Mouse (Mus musculus): ENCODE results near the gene Il4ra. TPM values are rescaled to one million over a fixed set of nuclear protein-coding genes. Genes with fewer than 3 reads are reported as not detected.

Gene Il4ra
- polyA plus RNA-seq, 1 experiment from 2014 or later, result 2.4 TPM

DNA sequence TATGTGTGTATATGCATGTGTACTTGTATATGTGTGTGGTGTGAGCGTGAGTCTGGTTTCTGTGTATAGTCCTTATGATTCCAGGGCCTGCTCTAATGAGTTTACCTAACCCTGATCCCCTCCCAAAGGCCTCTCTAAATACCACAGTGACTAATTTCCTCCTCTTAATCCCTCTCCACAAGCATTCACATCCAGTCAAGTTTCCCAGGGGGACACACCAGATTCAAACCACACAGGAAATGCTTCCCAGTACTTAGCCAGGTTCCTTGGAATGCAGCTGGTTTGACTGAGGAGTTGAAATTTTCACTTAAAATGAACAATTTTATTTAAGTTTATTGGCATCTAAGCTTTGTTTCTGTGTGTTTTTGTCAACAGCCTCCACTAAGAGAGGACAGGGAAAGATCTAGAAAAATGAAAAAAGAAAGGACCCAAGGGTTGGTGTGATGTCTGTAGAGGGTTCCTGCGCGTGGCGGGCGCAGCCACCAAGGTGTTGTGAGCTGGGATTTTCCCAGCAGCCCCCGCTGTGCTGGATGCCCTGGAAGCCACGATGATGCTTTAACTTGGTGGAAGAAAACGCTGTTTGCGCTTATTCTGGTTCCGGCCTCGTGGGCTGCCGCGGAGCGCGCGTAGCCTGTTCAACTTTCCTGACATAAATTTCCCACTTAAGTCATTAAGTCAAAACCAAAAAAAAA, 28.9 kb downstream of the Il4ra start:
- Histone ChIP-seq H3K9me3 (ENCODE audit: control insufficient read depth, low read length) (no peaks in the 10 kb centered on the region), H3K36me3 (ENCODE audit: control insufficient read depth, insufficient read depth, low read length) (no peaks in the 10 kb centered on the region), H3K9ac (replicated peaks; ENCODE audit: low read depth, low read length) (peak overlapping the region; percentile 47), H3K27ac (ENCODE audit: low read depth, low read length) (no peak overlapping the region), H3K27me3 (ENCODE audit: control insufficient read depth, insufficient read depth, low read length) (no peaks in the 10 kb centered on the region), H3K4me1 (ENCODE audit: control insufficient read depth, insufficient read depth, low read length) (peaks cover 11% of the 10 kb centered on the region; the same call in 1 of the 2 replicates), H3K4me2 (ENCODE audit: low read depth, low read length) (peak overlapping the region; percentile 96), H3K4me3 (ENCODE audit: low read depth, low read length) (peak overlapping the region; percentile 37)
- 7% methylated on average over 16 of the region's 16 CpGs for WGBS
- ATAC-seq (ENCODE audit: low read depth), result 0 out of 2 replicates have a peak, but pooled peaks have one; percentile 20

DNA sequence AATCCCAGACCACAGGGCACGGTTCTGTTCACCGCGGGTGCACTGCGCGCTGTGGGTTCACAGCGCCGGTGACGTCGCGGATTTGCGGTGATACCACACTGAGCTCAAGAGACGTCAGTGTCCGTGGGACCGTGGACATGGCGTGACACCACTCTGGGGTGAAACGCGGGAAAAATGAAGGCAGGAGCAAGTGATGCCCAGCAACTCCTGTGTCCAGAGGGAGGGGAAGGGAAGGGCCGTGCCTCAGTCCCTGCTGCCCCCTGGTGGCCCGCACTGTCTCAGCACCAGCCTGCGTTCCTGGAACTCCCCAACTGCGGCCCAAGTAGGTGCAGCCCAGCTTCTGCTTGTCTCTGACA, 29.4 kb downstream of the Il4ra start:
- ATAC-seq (ENCODE audit: low read depth), result peak; percentile 91
- Histone ChIP-seq H3K36me3 (ENCODE audit: control insufficient read depth, insufficient read depth, low read length) (no peaks in the 10 kb centered on the region), H3K27me3 (ENCODE audit: control insufficient read depth, insufficient read depth, low read length) (no peaks in the 10 kb centered on the region), H3K4me1 (ENCODE audit: control insufficient read depth, insufficient read depth, low read length) (peaks cover 11% of the 10 kb centered on the region; the same call in 1 of the 2 replicates), H3K4me2 (ENCODE audit: low read depth, low read length) (peak overlapping the region; percentile 96), H3K9ac (replicated peaks; ENCODE audit: low read depth, low read length) (peak overlapping the region; percentile 47), H3K9me3 (ENCODE audit: control insufficient read depth, low read length) (no peaks in the 10 kb centered on the region), H3K27ac (ENCODE audit: low read depth, low read length) (no peak overlapping the region), H3K4me3 (ENCODE audit: low read depth, low read length) (peak overlapping the region; percentile 37)
- WGBS, result 1% methylated on average over 21 of the region's 21 CpGs

DNA sequence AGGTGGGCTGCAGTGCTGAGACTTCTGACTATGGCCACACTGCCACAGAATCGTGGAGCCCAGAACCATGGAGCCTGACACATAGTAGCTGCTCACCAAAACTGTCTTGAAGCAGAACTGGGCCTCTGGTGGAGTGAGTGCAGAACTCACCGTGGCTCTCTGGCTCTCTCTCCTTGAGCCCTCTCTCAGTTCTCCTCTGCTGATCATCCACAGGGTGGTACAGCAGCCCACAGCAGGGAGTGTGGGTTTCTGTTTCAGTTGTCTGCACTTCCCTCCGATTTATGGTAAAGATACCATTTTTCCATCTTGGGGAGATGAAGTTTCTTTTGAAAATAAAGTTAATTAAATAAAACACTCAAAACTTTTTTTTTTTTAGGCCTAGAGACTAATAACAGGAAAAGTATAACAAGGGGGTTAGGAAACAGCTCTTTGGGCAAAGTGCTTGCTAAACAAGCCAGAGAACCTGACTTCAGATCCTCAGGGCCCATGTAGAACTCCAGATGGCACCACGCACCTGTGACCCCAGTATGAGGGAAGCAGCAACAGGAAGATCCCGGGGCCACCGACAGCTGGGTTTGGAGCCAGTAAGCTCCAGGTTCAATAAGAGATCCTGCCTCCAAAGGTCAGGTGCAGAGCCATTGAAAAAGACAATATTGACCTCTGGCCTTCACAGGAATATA, 31.5 kb downstream of the Il4ra start:
- H3K9me3 ChIP-seq (ENCODE audit: control insufficient read depth, low read length), result no peaks in the 10 kb centered on the region
- ATAC-seq (ENCODE audit: low read depth), result no peak
- no peaks in the 10 kb centered on the region for H3K27me3 ChIP-seq (ENCODE audit: control insufficient read depth, insufficient read depth, low read length)
- 77% methylated on average over 6 of the region's 6 CpGs for WGBS
- H3K36me3 ChIP-seq (ENCODE audit: control insufficient read depth, insufficient read depth, low read length), result no peaks in the 10 kb centered on the region
- peaks cover 6% of the 10 kb centered on the region; the same call in 1 of the 2 replicates for H3K4me1 ChIP-seq (ENCODE audit: control insufficient read depth, insufficient read depth, low read length)
- H3K4me2 ChIP-seq (ENCODE audit: low read depth, low read length), result no peak overlapping the region
- H3K4me3 ChIP-seq (ENCODE audit: low read depth, low read length), result no peak overlapping the region
- no peak overlapping the region for H3K9ac ChIP-seq (replicated peaks; ENCODE audit: low read depth, low read length)
- H3K27ac ChIP-seq (ENCODE audit: low read depth, low read length), result no peak overlapping the region

DNA sequence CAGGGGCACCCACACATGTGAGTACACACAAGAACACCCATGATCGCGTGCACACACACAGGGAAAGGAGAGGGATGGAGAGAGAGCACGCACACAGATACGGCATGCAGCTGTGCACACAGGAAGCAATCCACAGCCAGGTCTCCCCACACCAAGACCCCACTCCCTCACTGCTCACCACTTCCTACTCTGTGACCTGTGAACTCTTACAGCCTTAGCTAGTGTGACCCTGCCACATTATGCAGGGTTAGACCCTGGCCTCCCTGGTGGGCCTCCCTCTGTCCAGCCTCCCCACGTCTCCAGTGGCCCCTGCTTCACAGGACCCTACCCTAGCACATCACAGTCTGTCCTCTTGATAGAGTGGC, 32.1 kb downstream of the Il4ra start:
- Histone ChIP-seq H3K36me3 (ENCODE audit: control insufficient read depth, insufficient read depth, low read length) (no peaks in the 10 kb centered on the region), H3K4me1 (ENCODE audit: control insufficient read depth, insufficient read depth, low read length) (peaks cover 6% of the 10 kb centered on the region; the same call in 1 of the 2 replicates), H3K27ac (ENCODE audit: low read depth, low read length) (no peak overlapping the region), H3K4me2 (ENCODE audit: low read depth, low read length) (no peak overlapping the region), H3K9me3 (ENCODE audit: control insufficient read depth, low read length) (no peaks in the 10 kb centered on the region), H3K9ac (replicated peaks; ENCODE audit: low read depth, low read length) (no peak overlapping the region), H3K27me3 (ENCODE audit: control insufficient read depth, insufficient read depth, low read length) (no peaks in the 10 kb centered on the region), H3K4me3 (ENCODE audit: low read depth, low read length) (no peak overlapping the region)
- WGBS, result 80% methylated on average over 5 of the region's 5 CpGs
- no peak for ATAC-seq (ENCODE audit: low read depth)

DNA sequence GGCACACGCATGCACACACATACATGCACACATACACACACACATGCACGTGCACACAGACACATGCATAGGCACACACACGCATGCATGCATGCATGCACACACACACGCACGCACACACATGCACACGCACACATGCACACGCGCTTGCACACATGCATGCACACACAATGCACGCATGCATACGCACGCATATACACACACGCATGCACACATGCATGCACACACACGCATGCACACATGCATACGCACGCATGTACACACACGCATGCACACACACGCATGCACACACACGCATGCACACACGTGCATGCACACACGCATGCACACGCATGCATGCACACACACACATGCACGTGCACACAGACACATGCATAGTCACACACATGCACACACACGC, 34.4 kb downstream of the Il4ra start:
- no peak overlapping the region for H3K27ac ChIP-seq (ENCODE audit: low read depth, low read length)
- 98% methylated on average over 23 of the region's 23 CpGs for WGBS
- no peak overlapping the region for H3K9ac ChIP-seq (replicated peaks; ENCODE audit: low read depth, low read length)
- no peak for ATAC-seq (ENCODE audit: low read depth)
- H3K4me1 ChIP-seq (ENCODE audit: control insufficient read depth, insufficient read depth, low read length), result no peaks in the 10 kb centered on the region; the same call in 1 of the 2 replicates
- no peaks in the 10 kb centered on the region for H3K9me3 ChIP-seq (ENCODE audit: control insufficient read depth, low read length)
- no peaks in the 10 kb centered on the region for H3K27me3 ChIP-seq (ENCODE audit: control insufficient read depth, insufficient read depth, low read length)
- H3K4me2 ChIP-seq (ENCODE audit: low read depth, low read length), result no peak overlapping the region
- H3K4me3 ChIP-seq (ENCODE audit: low read depth, low read length), result no peak overlapping the region
- H3K36me3 ChIP-seq (ENCODE audit: control insufficient read depth, insufficient read depth, low read length), result no peaks in the 10 kb centered on the region

DNA sequence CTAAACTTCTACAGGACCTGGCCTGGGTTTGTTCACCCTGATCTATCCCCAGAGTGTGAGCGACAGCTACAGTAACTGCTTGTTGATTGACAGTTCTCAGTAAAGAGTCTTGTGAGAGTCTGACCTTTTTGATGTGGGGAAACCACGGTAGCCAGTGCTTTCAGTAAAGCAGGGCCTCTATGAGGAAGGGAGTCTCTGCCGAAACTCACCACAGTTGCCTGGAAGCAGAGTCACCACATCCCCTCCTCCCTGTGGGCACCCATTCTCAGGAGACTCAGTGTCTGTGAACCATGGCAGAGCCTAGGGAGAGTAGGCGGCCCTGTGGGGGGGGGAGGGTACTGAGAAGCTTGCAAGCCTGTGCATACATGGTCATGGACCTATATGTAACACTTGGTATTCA, 36.8 kb downstream of the Il4ra start:
- no peak overlapping the region for H3K4me3 ChIP-seq (ENCODE audit: low read depth, low read length)
- WGBS, result 86% methylated on average over 4 of the region's 4 CpGs
- H3K4me2 ChIP-seq (ENCODE audit: low read depth, low read length), result no peak overlapping the region
- H3K36me3 ChIP-seq (ENCODE audit: control insufficient read depth, insufficient read depth, low read length), result no peaks in the 10 kb centered on the region
- no peaks in the 10 kb centered on the region for H3K27me3 ChIP-seq (ENCODE audit: control insufficient read depth, insufficient read depth, low read length)
- no peak overlapping the region for H3K9ac ChIP-seq (replicated peaks; ENCODE audit: low read depth, low read length)
- H3K27ac ChIP-seq (ENCODE audit: low read depth, low read length), result no peak overlapping the region
- ATAC-seq (ENCODE audit: low read depth), result no peak
- H3K4me1 ChIP-seq (ENCODE audit: control insufficient read depth, insufficient read depth, low read length), result no peaks in the 10 kb centered on the region
- no peaks in the 10 kb centered on the region for H3K9me3 ChIP-seq (ENCODE audit: control insufficient read depth, low read length)

DNA sequence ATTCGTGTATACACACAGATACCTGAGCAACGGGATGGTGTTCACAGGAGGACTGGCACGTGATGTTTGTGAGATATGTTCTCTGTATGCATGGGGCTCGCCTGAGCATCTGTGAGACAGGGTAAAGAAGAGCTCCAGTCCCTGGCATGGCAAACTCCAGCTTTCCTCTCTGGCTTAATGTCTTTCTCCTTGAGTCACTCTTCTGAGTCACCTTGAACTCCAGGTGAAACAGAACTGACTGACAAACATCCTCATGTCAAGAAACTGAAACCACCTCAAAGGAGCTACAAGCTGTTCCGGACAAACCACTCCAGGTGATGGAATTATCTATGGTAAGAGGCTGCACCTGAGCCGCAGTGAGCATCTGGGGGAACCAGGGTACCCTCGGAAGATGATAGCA, 38.0 kb downstream of the Il4ra start:
- ATAC-seq (ENCODE audit: low read depth), result no peak
- H3K27me3 ChIP-seq (ENCODE audit: control insufficient read depth, insufficient read depth, low read length), result no peaks in the 10 kb centered on the region
- 91% methylated on average over 7 of the region's 7 CpGs for WGBS
- no peak overlapping the region for H3K9ac ChIP-seq (replicated peaks; ENCODE audit: low read depth, low read length)
- H3K4me1 ChIP-seq (ENCODE audit: control insufficient read depth, insufficient read depth, low read length), result no peaks in the 10 kb centered on the region
- no peaks in the 10 kb centered on the region for H3K9me3 ChIP-seq (ENCODE audit: control insufficient read depth, low read length)
- H3K36me3 ChIP-seq (ENCODE audit: control insufficient read depth, insufficient read depth, low read length), result no peaks in the 10 kb centered on the region
- H3K4me2 ChIP-seq (ENCODE audit: low read depth, low read length), result no peak overlapping the region
- H3K27ac ChIP-seq (ENCODE audit: low read depth, low read length), result no peak overlapping the region
- no peak overlapping the region for H3K4me3 ChIP-seq (ENCODE audit: low read depth, low read length)

DNA sequence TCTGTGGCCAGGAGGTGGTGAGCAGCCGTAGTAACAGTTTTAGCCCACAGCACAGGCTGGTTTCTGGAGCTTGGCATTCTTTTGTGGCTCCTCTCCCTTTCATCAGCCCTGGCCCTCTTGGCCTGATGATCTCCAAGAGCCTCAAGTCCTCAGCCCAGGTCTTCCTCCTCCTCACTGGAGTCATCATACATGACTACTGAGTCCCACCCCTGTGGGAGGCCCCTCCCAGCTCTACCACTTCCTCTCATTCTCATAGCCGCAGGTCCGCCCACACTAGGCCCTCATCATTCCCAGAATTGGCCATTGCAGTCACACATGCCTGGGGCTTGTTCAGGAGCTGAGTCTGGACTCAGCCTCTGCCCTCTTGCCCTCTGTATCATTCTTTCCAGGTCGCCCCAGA, 41.9 kb downstream of the Il4ra start:
- 91% methylated on average over 4 of the region's 4 CpGs for WGBS
- no peak for ATAC-seq (ENCODE audit: low read depth)

DNA sequence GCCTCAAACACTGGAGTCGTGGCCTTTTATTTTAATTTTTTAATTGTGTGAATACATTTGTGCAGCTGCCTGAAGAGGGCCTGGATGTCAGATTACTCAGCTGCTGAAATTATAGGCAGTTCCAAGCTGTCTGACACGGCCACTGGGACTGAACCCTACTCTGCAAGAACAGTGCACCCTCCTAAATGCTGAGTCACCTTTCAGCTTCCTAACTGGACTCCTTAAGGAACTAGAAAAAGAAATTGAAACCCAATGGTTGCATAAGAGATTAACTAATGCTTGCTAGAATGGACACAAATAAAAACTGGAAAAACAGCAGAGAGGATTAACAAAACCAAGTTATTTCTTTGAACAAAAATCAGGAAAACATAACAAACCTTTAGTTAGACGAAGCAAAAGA, 44.5 kb downstream of the Il4ra start:
- ATAC-seq (ENCODE audit: low read depth), result no peak
- no peak overlapping the region for H3K27ac ChIP-seq (ENCODE audit: low read depth, low read length)
- no peaks in the 10 kb centered on the region for H3K27me3 ChIP-seq (ENCODE audit: control insufficient read depth, insufficient read depth, low read length)
- H3K4me2 ChIP-seq (ENCODE audit: low read depth, low read length), result no peak overlapping the region
- no peaks in the 10 kb centered on the region for H3K4me1 ChIP-seq (ENCODE audit: control insufficient read depth, insufficient read depth, low read length)
- no peak overlapping the region for H3K4me3 ChIP-seq (ENCODE audit: low read depth, low read length)
- H3K36me3 ChIP-seq (ENCODE audit: control insufficient read depth, insufficient read depth, low read length), result no peaks in the 10 kb centered on the region
- H3K9me3 ChIP-seq (ENCODE audit: control insufficient read depth, low read length), result no peaks in the 10 kb centered on the region
- H3K9ac ChIP-seq (replicated peaks; ENCODE audit: low read depth, low read length), result no peak overlapping the region
- WGBS, result 75% methylated on average over 3 of the region's 3 CpGs

More for the DNA sequence above, 41.9 kb downstream of the Il4ra start:
- H3K4me2 ChIP-seq (ENCODE audit: low read depth, low read length), result no peak overlapping the region
- no peaks in the 10 kb centered on the region for H3K36me3 ChIP-seq (ENCODE audit: control insufficient read depth, insufficient read depth, low read length)
- no peak overlapping the region for H3K9ac ChIP-seq (replicated peaks; ENCODE audit: low read depth, low read length)
- H3K27ac ChIP-seq (ENCODE audit: low read depth, low read length), result no peak overlapping the region
- H3K4me1 ChIP-seq (ENCODE audit: control insufficient read depth, insufficient read depth, low read length), result no peaks in the 10 kb centered on the region
- H3K9me3 ChIP-seq (ENCODE audit: control insufficient read depth, low read length), result no peaks in the 10 kb centered on the region
- H3K27me3 ChIP-seq (ENCODE audit: control insufficient read depth, insufficient read depth, low read length), result no peaks in the 10 kb centered on the region
- H3K4me3 ChIP-seq (ENCODE audit: low read depth, low read length), result no peak overlapping the region
